Mouse (Mus musculus): ENCODE data around the gene Bag5. TPM values are rescaled to one million over a fixed set of nuclear protein-coding genes. Genes with fewer than 3 reads are reported as not detected.

Gene Bag5
- total and polyA plus RNA-seq, 3 experiments: 9.8 to 22.8 (median 18.8) TPM

GRCm38 (mm10) chr12:111757561-111758325 is 44.7 kb upstream of the Bag5 start:
- Histone ChIP-seq H3K4me1 (ENCODE audit: control insufficient read depth, insufficient read depth, low read length) (peaks cover 19% of the 10 kb centered on the region), H3K36me3 (ENCODE audit: control insufficient read depth, insufficient read depth, low read length) (peaks cover 4% of the 10 kb centered on the region), H3K27ac (peak overlapping the region; percentile 96), H3K4me3 (peak overlapping the region; percentile 88), H3K9ac (ENCODE audit: low read depth, low read length) (peak overlapping the region; percentile 97), H3K79me2 (replicated peaks; ENCODE audit: control insufficient read depth, insufficient read depth, low read length) (peaks cover 15% of the 10 kb centered on the region), H3K27me3 (ENCODE audit: control insufficient read depth, insufficient read depth, low read length) (no peaks in the 10 kb centered on the region)
- 66% methylated on average over 10 of the region's 10 CpGs for WGBS
- no peak for DNase-seq
- TF ChIP-seq POLR2A (IDR thresholded peaks at IDR 0.05; ENCODE audit: insufficient read depth, low read depth, low read length): no peak
- TF ChIP-seq CTCF (IDR thresholded peaks at IDR 0.05): no peak
- no peak for TF ChIP-seq EP300 (IDR thresholded peaks at IDR 0.05; ENCODE audit: insufficient read depth, low read depth, low read length)
- intact Hi-C loops (cut with DNase I): loop anchor here (2.0 kb wide), 1 partner anchor 19 kb away; no protein-coding TSS in a partner anchor

- H3K36me3 ChIP-seq (ENCODE audit: control insufficient read depth, insufficient read depth, low read length): peaks cover 4% of the 10 kb centered on the region
- H3K27me3 ChIP-seq (ENCODE audit: control insufficient read depth, insufficient read depth, low read length): no peaks in the 10 kb centered on the region
- H3K4me3 ChIP-seq: no peak overlapping the region
- intact Hi-C loops (cut with DNase I): no loop called here
- peaks cover 13% of the 10 kb centered on the region for H3K4me1 ChIP-seq (ENCODE audit: control insufficient read depth, insufficient read depth, low read length)
- 36% methylated on average over 5 of the region's 5 CpGs for WGBS
- no peak for TF ChIP-seq CTCF (IDR thresholded peaks at IDR 0.05)
- no peak for TF ChIP-seq EP300 (IDR thresholded peaks at IDR 0.05; ENCODE audit: insufficient read depth, low read depth, low read length)
- no peak for TF ChIP-seq POLR2A (IDR thresholded peaks at IDR 0.05; ENCODE audit: insufficient read depth, low read depth, low read length)
- DNase-seq: no peak
- no peak overlapping the region for H3K27ac ChIP-seq
- H3K79me2 ChIP-seq (replicated peaks; ENCODE audit: control insufficient read depth, insufficient read depth, low read length): peaks cover 10% of the 10 kb centered on the region
- no peak overlapping the region for H3K9ac ChIP-seq (ENCODE audit: low read depth, low read length)
Observed at GRCm38 (mm10) chr12:111756698-111757082, 43.6 kb upstream of the Bag5 start.

GRCm38 (mm10) chr12:111756082-111756697 is 43.1 kb upstream of the Bag5 start:
- Histone ChIP-seq H3K4me3 (no peak overlapping the region), H3K27ac (no peak overlapping the region)

GRCm38 (mm10) chr12:111755231-111755630 is 42.2 kb upstream of the Bag5 start:
- H3K9ac ChIP-seq (ENCODE audit: low read depth, low read length): no peak overlapping the region
- no peak for TF ChIP-seq POLR2A (IDR thresholded peaks at IDR 0.05; ENCODE audit: insufficient read depth, low read depth, low read length)
- intact Hi-C loops (cut with DNase I): no loop called here
- WGBS: 35% methylated on average over 2 of the region's 2 CpGs
- peaks cover 9% of the 10 kb centered on the region for H3K4me1 ChIP-seq (ENCODE audit: control insufficient read depth, insufficient read depth, low read length)
- peaks cover 8% of the 10 kb centered on the region for H3K79me2 ChIP-seq (replicated peaks; ENCODE audit: control insufficient read depth, insufficient read depth, low read length)
- peak overlapping the region; percentile 27 for H3K27ac ChIP-seq
- H3K27me3 ChIP-seq (ENCODE audit: control insufficient read depth, insufficient read depth, low read length): no peaks in the 10 kb centered on the region
- no peak overlapping the region for H3K4me3 ChIP-seq
- no peak for DNase-seq
- peaks cover under 1% of the 10 kb centered on the region for H3K36me3 ChIP-seq (ENCODE audit: control insufficient read depth, insufficient read depth, low read length)

More at GRCm38 (mm10) chr12:111756082-111756697, 43.1 kb upstream of the Bag5 start:
- no peaks in the 10 kb centered on the region for H3K27me3 ChIP-seq (ENCODE audit: control insufficient read depth, insufficient read depth, low read length)
- TF ChIP-seq CTCF (IDR thresholded peaks at IDR 0.05): no peak
- no peak for TF ChIP-seq EP300 (IDR thresholded peaks at IDR 0.05; ENCODE audit: insufficient read depth, low read depth, low read length)
- no peak for TF ChIP-seq POLR2A (IDR thresholded peaks at IDR 0.05; ENCODE audit: insufficient read depth, low read depth, low read length)
- no peak for DNase-seq
- H3K4me1 ChIP-seq (ENCODE audit: control insufficient read depth, insufficient read depth, low read length): peaks cover 12% of the 10 kb centered on the region
- intact Hi-C loops (cut with DNase I): no loop called here
- 51% methylated on average over 4 of the region's 4 CpGs for WGBS
- H3K36me3 ChIP-seq (ENCODE audit: control insufficient read depth, insufficient read depth, low read length): peaks cover 4% of the 10 kb centered on the region
- no peak overlapping the region for H3K9ac ChIP-seq (ENCODE audit: low read depth, low read length)
- peaks cover 10% of the 10 kb centered on the region for H3K79me2 ChIP-seq (replicated peaks; ENCODE audit: control insufficient read depth, insufficient read depth, low read length)

- TF ChIP-seq EP300 (IDR thresholded peaks at IDR 0.05; ENCODE audit: insufficient read depth, low read depth, low read length): no peak
- TF ChIP-seq CTCF (IDR thresholded peaks at IDR 0.05): no peak
- TF ChIP-seq POLR2A (IDR thresholded peaks at IDR 0.05; ENCODE audit: insufficient read depth, low read depth, low read length): no peak
- intact Hi-C loops (cut with DNase I): no loop called here
- H3K27me3 ChIP-seq (ENCODE audit: control insufficient read depth, insufficient read depth, low read length): no peaks in the 10 kb centered on the region
- H3K79me2 ChIP-seq (replicated peaks; ENCODE audit: control insufficient read depth, insufficient read depth, low read length): peaks cover 7% of the 10 kb centered on the region
- H3K4me1 ChIP-seq (ENCODE audit: control insufficient read depth, insufficient read depth, low read length): peaks cover 9% of the 10 kb centered on the region
- no peak overlapping the region for H3K4me3 ChIP-seq
- no peaks in the 10 kb centered on the region for H3K36me3 ChIP-seq (ENCODE audit: control insufficient read depth, insufficient read depth, low read length)
- no peak for DNase-seq
- H3K9ac ChIP-seq (ENCODE audit: low read depth, low read length): no peak overlapping the region
- no peak overlapping the region; the same call in 1 of the 2 replicates for H3K27ac ChIP-seq
Observed at GRCm38 (mm10) chr12:111754710-111755109, 41.7 kb upstream of the Bag5 start.

GRCm38 (mm10) chr12:111753347-111753746 is 40.3 kb upstream of the Bag5 start:
- no peak for DNase-seq
- no peak for TF ChIP-seq POLR2A (IDR thresholded peaks at IDR 0.05; ENCODE audit: insufficient read depth, low read depth, low read length)
- TF ChIP-seq EP300 (IDR thresholded peaks at IDR 0.05; ENCODE audit: insufficient read depth, low read depth, low read length): no peak
- no peak for TF ChIP-seq CTCF (IDR thresholded peaks at IDR 0.05)
- H3K36me3 ChIP-seq (ENCODE audit: control insufficient read depth, insufficient read depth, low read length): no peaks in the 10 kb centered on the region
- 22% methylated on average over 9 of the region's 9 CpGs for WGBS
- intact Hi-C loops (cut with DNase I): no loop called here
- H3K27me3 ChIP-seq (ENCODE audit: control insufficient read depth, insufficient read depth, low read length): no peaks in the 10 kb centered on the region
- H3K4me1 ChIP-seq (ENCODE audit: control insufficient read depth, insufficient read depth, low read length): peaks cover 9% of the 10 kb centered on the region
- H3K4me3 ChIP-seq: no peak overlapping the region
- H3K79me2 ChIP-seq (replicated peaks; ENCODE audit: control insufficient read depth, insufficient read depth, low read length): no peaks in the 10 kb centered on the region; the same call in 1 of the 2 replicates
- peak overlapping the region; percentile 11; the same call in 1 of the 2 replicates for H3K9ac ChIP-seq (ENCODE audit: low read depth, low read length)
- peak overlapping the region; percentile 43 for H3K27ac ChIP-seq
